Mouse (Mus musculus) frontal cortex, adult (tissue): ENCODE data around the gene Mfsd11.
"Not testable (repeated sequence)": the region's sequence is repeated elsewhere in the genome, so short reads cannot be mapped to it uniquely, and the experiment has no call there.

Source experiments
- ATAC-seq: cut with Nextera tagmentation; 2 replicates; pipeline ENCODE4 v1.9.2; 2017; ENCODE audit warnings: mild to moderate bottlenecking, moderate library complexity, mixed read lengths; ENCODE audit not compliant: low TSS enrichment

Mfsd11 gene

GRCm38 (mm10) chr11:116847187-116848085, 4.8 kb upstream of the Mfsd11 start:
- no peak for ATAC-seq

GRCm38 (mm10) chr11:116848086-116848876, 4.0 kb upstream of the Mfsd11 start:
- no peak for ATAC-seq

- ATAC-seq = not testable (repeated sequence)
These were observed 3.4 kb upstream of the Mfsd11 start for GRCm38 (mm10) chr11:116848877-116849178.

- no peak for ATAC-seq
These were observed 2.7 kb upstream of the Mfsd11 start for GRCm38 (mm10) chr11:116849587-116849986.

- ATAC-seq = no peak
These were observed 2.2 kb upstream of the Mfsd11 start for GRCm38 (mm10) chr11:116850085-116850484.

GRCm38 (mm10) chr11:116850833-116851477, 1.3 kb upstream of the Mfsd11 start:
- no peak for ATAC-seq

GRCm38 (mm10) chr11:116851576-116852290, 507 bp upstream of the Mfsd11 start:
- ATAC-seq = no peak

GRCm38 (mm10) chr11:116852891-116853511, 761 bp downstream of the Mfsd11 start, which contains the start of gene Srsf2:
Srsf2 (minus strand) TSS chr11:116853094.
- ATAC-seq = peak; percentile 74

- ATAC-seq = peak; percentile 83
These were observed 1.3 kb downstream of the Mfsd11 start for GRCm38 (mm10) chr11:116853512-116853928.

- no peak for ATAC-seq
These were observed 2.0 kb downstream of the Mfsd11 start for GRCm38 (mm10) chr11:116854279-116854678.

GRCm38 (mm10) chr11:116857183-116857850, 5.1 kb downstream of the Mfsd11 start:
- ATAC-seq = no peak

- ATAC-seq = no peak
These were observed 12.2 kb downstream of the Mfsd11 start for GRCm38 (mm10) chr11:116864444-116864843.

- no peak for ATAC-seq
These were observed 13.8 kb downstream of the Mfsd11 start for GRCm38 (mm10) chr11:116865945-116866585.

- ATAC-seq = no peak
These were observed 15.9 kb downstream of the Mfsd11 start for GRCm38 (mm10) chr11:116868129-116868528.

GRCm38 (mm10) chr11:116869223-116869622, 17.0 kb downstream of the Mfsd11 start:
- ATAC-seq = no peak

GRCm38 (mm10) chr11:116869641-116870040, 17.4 kb downstream of the Mfsd11 start:
- no peak for ATAC-seq

GRCm38 (mm10) chr11:116871538-116871937, 19.3 kb downstream of the Mfsd11 start:
- ATAC-seq = no peak

- peak; percentile 84 for ATAC-seq
These were observed 21.7 kb downstream of the Mfsd11 start for GRCm38 (mm10) chr11:116873987-116874386.

- ATAC-seq = no peak
These were observed 26.2 kb downstream of the Mfsd11 start for GRCm38 (mm10) chr11:116878454-116878853.

GRCm38 (mm10) chr11:116880839-116881238, 28.6 kb downstream of the Mfsd11 start:
- ATAC-seq = 0 out of 2 replicates have a peak, but pooled peaks have one; percentile 56
